Mouse (Mus musculus): ENCODE results near the gene Atp11b. TPM values are rescaled to one million over a fixed set of nuclear protein-coding genes. Genes with fewer than 3 reads are reported as not detected.

The Atp11b gene
- 69.9 and 115 TPM in 2 replicates for total RNA-seq (2012; rRNA removed)

- DNase-seq (ENCODE audit: low read depth, low spot score): peak; percentile 67
- H3K36me3 ChIP-seq (ENCODE audit: control insufficient read depth, insufficient read depth, low read length, poor library complexity, severe bottlenecking): no peaks in the 10 kb centered on the region
- peak within 1 kb of the TSS; percentile 81 for H3K9ac ChIP-seq (ENCODE audit: insufficient read depth, low read depth, low read length, poor library complexity, severe bottlenecking)
- H3K27ac ChIP-seq (ENCODE audit: insufficient read depth, low read depth, low read length, poor library complexity, severe bottlenecking): peak within 1 kb of the TSS; percentile 16
- peaks cover 4 to 19% of the 10 kb centered on the region in 2 experiments for H3K4me1 ChIP-seq (ENCODE audit: control insufficient read depth in 2 of 2, insufficient read depth in 2 of 2, low read length in 2 of 2, poor library complexity in 1 of 2)
- no peak for TF ChIP-seq CHD2 (IDR thresholded peaks at IDR 0.05; ENCODE audit: low read depth, low read length)
- no peak for TF ChIP-seq ZC3H11A (IDR thresholded peaks at IDR 0.05; ENCODE audit: borderline replicate concordance, low read depth, low read length)
- TF ChIP-seq MAFK (IDR thresholded peaks at IDR 0.05; ENCODE audit: insufficient read depth, low read depth, low read length): no peak
- TF ChIP-seq HCFC1 (IDR thresholded peaks at IDR 0.05; ENCODE audit: borderline replicate concordance, insufficient read depth, low read length): no peak
- no peak for TF ChIP-seq ZNF384 (IDR thresholded peaks at IDR 0.05; ENCODE audit: low read depth, low read length)
- H3K9me3 ChIP-seq (ENCODE audit: control insufficient read depth, insufficient read depth, low read depth, low read length): no peaks in the 10 kb centered on the region
- in situ Hi-C loops (cut with MboI; ENCODE audit: low sequenced_read_pairs in 2 of 2, unreplicated experiment in 2 of 2): no loop called here
- peak within 1 kb of the TSS; percentile 78 to 99 for H3K4me3 ChIP-seq (ENCODE audit: insufficient read depth in 1 of 2, low read depth in 1 of 2, low read length in 2 of 2, poor library complexity in 1 of 2, severe bottlenecking in 1 of 2)
Measured at GRCm38 (mm10) chr3:35753825-35754767, at the start of gene Atp11b. Gene Atp11b, plus strand, starts transcription at chr3:35754106.

DNA sequence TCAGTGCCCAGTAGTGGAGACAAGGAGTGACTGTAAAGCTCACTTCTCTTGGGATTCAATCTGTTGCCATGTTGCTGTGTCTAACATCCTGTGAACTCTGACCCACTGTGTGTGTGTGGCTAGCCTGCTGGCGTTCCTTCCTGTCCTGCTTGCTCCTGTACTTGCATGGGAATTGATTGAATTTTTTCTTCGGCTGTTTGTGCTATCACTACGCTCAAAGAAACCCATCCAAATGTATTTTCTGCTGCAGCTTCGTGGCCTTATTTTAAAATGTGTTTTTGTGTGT is 49.6 kb upstream of the Atp11b start:
- Histone ChIP-seq H3K36me3 (ENCODE audit: control insufficient read depth, insufficient read depth, low read length, poor library complexity, severe bottlenecking) (no peaks in the 10 kb centered on the region), H3K9ac (ENCODE audit: insufficient read depth, low read depth, low read length, poor library complexity, severe bottlenecking) (no peak overlapping the region), H3K9me3 (ENCODE audit: control insufficient read depth, insufficient read depth, low read depth, low read length) (no peaks in the 10 kb centered on the region), H3K27ac (ENCODE audit: insufficient read depth, low read depth, low read length, poor library complexity, severe bottlenecking) (no peak overlapping the region), H3K4me1 (ENCODE audit: control insufficient read depth in 2 of 2, insufficient read depth in 2 of 2, low read length in 2 of 2, poor library complexity in 1 of 2) (peaks cover 0 to 2% of the 10 kb centered on the region in 2 experiments; a peak in 2 of 4 replicates), H3K4me3 (ENCODE audit: insufficient read depth in 1 of 2, low read depth in 1 of 2, low read length in 2 of 2, poor library complexity in 1 of 2, severe bottlenecking in 1 of 2) (no peak overlapping the region)
- DNase-seq (ENCODE audit: low read depth, low spot score): no peak
- TF ChIP-seq ZC3H11A (IDR thresholded peaks at IDR 0.05; ENCODE audit: borderline replicate concordance, low read depth, low read length) (no peak), CHD2 (IDR thresholded peaks at IDR 0.05; ENCODE audit: low read depth, low read length) (no peak), MAFK (IDR thresholded peaks at IDR 0.05; ENCODE audit: insufficient read depth, low read depth, low read length) (no peak), HCFC1 (IDR thresholded peaks at IDR 0.05; ENCODE audit: borderline replicate concordance, insufficient read depth, low read length) (no peak), ZNF384 (IDR thresholded peaks at IDR 0.05; ENCODE audit: low read depth, low read length) (no peak)
- in situ Hi-C loops (cut with MboI; ENCODE audit: low sequenced_read_pairs in 2 of 2, unreplicated experiment in 2 of 2): no loop called here

- Histone ChIP-seq H3K9ac (ENCODE audit: insufficient read depth, low read depth, low read length, poor library complexity, severe bottlenecking) (peak overlapping the region; percentile 44; the same call in 1 of the 2 replicates), H3K36me3 (ENCODE audit: control insufficient read depth, insufficient read depth, low read length, poor library complexity, severe bottlenecking) (no peaks in the 10 kb centered on the region), H3K9me3 (ENCODE audit: control insufficient read depth, insufficient read depth, low read depth, low read length) (no peaks in the 10 kb centered on the region), H3K4me1 (ENCODE audit: control insufficient read depth in 2 of 2, insufficient read depth in 2 of 2, low read length in 2 of 2, poor library complexity in 1 of 2) (peaks cover 22 to 29% of the 10 kb centered on the region in 2 experiments), H3K27ac (ENCODE audit: insufficient read depth, low read depth, low read length, poor library complexity, severe bottlenecking) (peak overlapping the region; percentile 95), H3K4me3 (ENCODE audit: insufficient read depth in 1 of 2, low read depth in 1 of 2, low read length in 2 of 2, poor library complexity in 1 of 2, severe bottlenecking in 1 of 2) (peak overlapping the region; percentile 17 to 39; a peak in 2 of 4 replicates)
- no peak for DNase-seq (ENCODE audit: low read depth, low spot score)
- TF ChIP-seq ZNF384 (IDR thresholded peaks at IDR 0.05; ENCODE audit: low read depth, low read length): no peak
- TF ChIP-seq MAFK (IDR thresholded peaks at IDR 0.05; ENCODE audit: insufficient read depth, low read depth, low read length): no peak
- TF ChIP-seq HCFC1 (IDR thresholded peaks at IDR 0.05; ENCODE audit: borderline replicate concordance, insufficient read depth, low read length): no peak
- TF ChIP-seq CHD2 (IDR thresholded peaks at IDR 0.05; ENCODE audit: low read depth, low read length): no peak
- TF ChIP-seq ZC3H11A (IDR thresholded peaks at IDR 0.05; ENCODE audit: borderline replicate concordance, low read depth, low read length): no peak
- in situ Hi-C loops (cut with MboI; ENCODE audit: low sequenced_read_pairs in 2 of 2, unreplicated experiment in 2 of 2): no loop called here
Measured at GRCm38 (mm10) chr3:35719531-35720205, 34.2 kb upstream of the Atp11b start.

DNA sequence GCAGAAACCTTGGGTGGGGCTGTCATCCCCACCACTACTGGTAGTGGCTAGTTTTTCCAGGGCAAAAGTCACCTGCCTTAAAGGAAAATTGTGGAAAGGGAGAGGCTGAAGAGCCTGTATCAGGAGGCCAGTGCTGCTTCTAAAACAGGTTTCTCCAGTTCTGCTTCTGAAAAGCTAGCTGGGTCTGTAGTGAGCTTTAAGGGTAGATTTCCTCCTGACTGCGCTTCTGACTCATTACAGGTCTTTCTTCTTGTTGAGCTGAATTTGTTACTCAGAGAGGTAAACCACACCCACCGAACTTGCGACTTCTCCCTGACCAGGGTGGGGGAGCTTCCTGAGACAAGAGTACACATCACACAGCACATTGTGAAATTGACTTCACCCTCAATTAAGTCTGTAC is 33.1 kb upstream of the Atp11b start:
- H3K9ac ChIP-seq (ENCODE audit: insufficient read depth, low read depth, low read length, poor library complexity, severe bottlenecking): peak overlapping the region; percentile 19; the same call in 1 of the 2 replicates
- no peak for DNase-seq (ENCODE audit: low read depth, low spot score)
- in situ Hi-C loops (cut with MboI; ENCODE audit: low sequenced_read_pairs in 2 of 2, unreplicated experiment in 2 of 2): no loop called here
- peaks cover 24 to 32% of the 10 kb centered on the region in 2 experiments for H3K4me1 ChIP-seq (ENCODE audit: control insufficient read depth in 2 of 2, insufficient read depth in 2 of 2, low read length in 2 of 2, poor library complexity in 1 of 2)
- no peaks in the 10 kb centered on the region for H3K36me3 ChIP-seq (ENCODE audit: control insufficient read depth, insufficient read depth, low read length, poor library complexity, severe bottlenecking)
- peak overlapping the region; percentile 95 for H3K27ac ChIP-seq (ENCODE audit: insufficient read depth, low read depth, low read length, poor library complexity, severe bottlenecking)
- peak overlapping the region in 1 of 2 experiments; percentile 4; a peak in 1 of 4 replicates for H3K4me3 ChIP-seq (ENCODE audit: insufficient read depth in 1 of 2, low read depth in 1 of 2, low read length in 2 of 2, poor library complexity in 1 of 2, severe bottlenecking in 1 of 2)
- TF ChIP-seq ZNF384 (IDR thresholded peaks at IDR 0.05; ENCODE audit: low read depth, low read length) (no peak), ZC3H11A (IDR thresholded peaks at IDR 0.05; ENCODE audit: borderline replicate concordance, low read depth, low read length) (no peak), CHD2 (IDR thresholded peaks at IDR 0.05; ENCODE audit: low read depth, low read length) (no peak), HCFC1 (IDR thresholded peaks at IDR 0.05; ENCODE audit: borderline replicate concordance, insufficient read depth, low read length) (no peak), MAFK (IDR thresholded peaks at IDR 0.05; ENCODE audit: insufficient read depth, low read depth, low read length) (no peak)
- H3K9me3 ChIP-seq (ENCODE audit: control insufficient read depth, insufficient read depth, low read depth, low read length): no peaks in the 10 kb centered on the region

Data from ES-E14 (cell line).